Mouse (Mus musculus): ENCODE results near the gene Tenm3. TPM values are rescaled to one million over a fixed set of nuclear protein-coding genes. Genes with fewer than 3 reads are reported as not detected.

Gene Tenm3
- polyA plus RNA-seq, 1 experiment from 2014 or later: 4.7 TPM

DNA sequence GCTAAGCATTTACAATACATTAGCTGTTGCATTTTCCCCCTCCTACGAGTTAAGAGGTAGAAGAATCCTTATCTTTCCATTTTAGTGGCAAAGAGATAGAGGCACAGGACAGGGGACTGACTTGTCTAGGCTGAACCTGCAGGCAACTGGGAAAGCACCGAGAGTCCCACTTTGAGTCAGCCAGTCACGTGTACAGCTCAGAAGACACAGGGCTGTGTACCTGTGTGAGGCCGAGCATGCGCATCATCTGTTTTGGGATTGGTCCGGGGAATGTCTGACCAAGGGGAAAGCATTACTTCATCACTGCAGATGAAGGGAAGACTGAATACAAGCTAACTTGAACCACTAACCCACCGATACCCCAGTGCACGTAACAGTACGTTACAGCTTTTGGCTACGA lies 526.3 kb downstream of the Tenm3 start:
- H3K36me3 ChIP-seq (replicated peaks; ENCODE audit: insufficient read depth, low read length): no peaks in the 10 kb centered on the region
- no peak overlapping the region for H3K4me2 ChIP-seq (ENCODE audit: low read depth, low read length)
- H3K4me1 ChIP-seq (ENCODE audit: insufficient read depth): no peaks in the 10 kb centered on the region
- TF ChIP-seq EP300 (IDR thresholded peaks at IDR 0.05; ENCODE audit: low read depth) (no peak), CTCF (IDR thresholded peaks at IDR 0.05; ENCODE audit: low read depth) (no peak)
- no peak overlapping the region for H3K4me3 ChIP-seq (ENCODE audit: low read depth, low read length)
- DNase-seq (no peak), ATAC-seq (no peak)
- 88% methylated on average over 10 of the region's 10 CpGs for WGBS (ENCODE audit: insufficient replicate concordance)
- H3K27ac ChIP-seq (ENCODE audit: low read depth): no peak overlapping the region
- no peaks in the 10 kb centered on the region for H3K27me3 ChIP-seq (ENCODE audit: insufficient read depth, low read length)
- H3K9me3 ChIP-seq (ENCODE audit: low read length): no peaks in the 10 kb centered on the region
- H3K9ac ChIP-seq (replicated peaks): no peak overlapping the region

DNA sequence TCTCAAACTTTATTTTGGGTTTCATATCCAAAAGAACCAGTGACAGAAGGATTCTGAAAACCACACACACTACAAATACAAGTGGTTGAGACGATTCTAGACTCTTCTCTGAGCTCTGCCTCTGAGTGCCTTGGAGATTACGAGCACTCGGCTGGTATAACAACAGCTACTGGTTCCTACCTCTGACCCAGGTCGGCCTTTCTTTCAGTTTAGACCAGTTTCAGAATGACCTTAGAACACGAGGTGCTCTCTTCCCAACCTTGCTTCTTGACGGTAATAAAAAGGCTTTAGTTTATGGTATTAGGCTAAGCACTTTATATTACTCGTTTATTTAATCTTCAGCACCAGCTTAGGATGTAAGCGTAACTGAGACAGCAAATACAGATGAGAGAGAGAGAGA lies 528.1 kb downstream of the Tenm3 start:
- Histone ChIP-seq H3K9me3 (ENCODE audit: low read length) (no peaks in the 10 kb centered on the region), H3K27me3 (ENCODE audit: insufficient read depth, low read length) (no peaks in the 10 kb centered on the region), H3K9ac (replicated peaks) (no peak overlapping the region), H3K27ac (ENCODE audit: low read depth) (no peak overlapping the region), H3K36me3 (replicated peaks; ENCODE audit: insufficient read depth, low read length) (no peaks in the 10 kb centered on the region), H3K4me2 (ENCODE audit: low read depth, low read length) (no peak overlapping the region), H3K4me3 (ENCODE audit: low read depth, low read length) (no peak overlapping the region), H3K4me1 (ENCODE audit: insufficient read depth) (no peaks in the 10 kb centered on the region)
- no peak for ATAC-seq
- no peak for DNase-seq
- WGBS (ENCODE audit: insufficient replicate concordance): 73% methylated on average over 8 of the region's 8 CpGs
- TF ChIP-seq CTCF (IDR thresholded peaks at IDR 0.05; ENCODE audit: low read depth) (no peak), EP300 (IDR thresholded peaks at IDR 0.05; ENCODE audit: low read depth) (no peak)

DNA sequence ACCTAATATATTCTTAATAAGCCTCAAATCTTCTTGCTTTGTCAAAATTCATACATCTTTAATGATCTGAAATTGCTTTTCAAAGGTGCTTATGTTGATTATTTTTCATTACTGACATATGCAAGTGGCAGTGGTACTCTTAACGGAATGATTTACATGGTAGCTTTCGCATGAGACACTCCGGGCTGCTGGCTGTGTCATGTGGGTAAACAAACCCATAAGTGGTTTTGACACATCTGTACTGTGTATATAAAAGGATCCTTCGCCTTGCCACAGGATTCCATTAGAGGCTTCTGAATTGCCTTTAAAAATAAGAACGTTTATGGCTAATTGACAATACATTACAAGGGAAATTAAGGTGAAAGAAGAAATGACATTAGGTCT lies 529.8 kb downstream of the Tenm3 start:
- TF ChIP-seq EP300 (IDR thresholded peaks at IDR 0.05; ENCODE audit: low read depth): no peak
- no peak for TF ChIP-seq CTCF (IDR thresholded peaks at IDR 0.05; ENCODE audit: low read depth)

DNA sequence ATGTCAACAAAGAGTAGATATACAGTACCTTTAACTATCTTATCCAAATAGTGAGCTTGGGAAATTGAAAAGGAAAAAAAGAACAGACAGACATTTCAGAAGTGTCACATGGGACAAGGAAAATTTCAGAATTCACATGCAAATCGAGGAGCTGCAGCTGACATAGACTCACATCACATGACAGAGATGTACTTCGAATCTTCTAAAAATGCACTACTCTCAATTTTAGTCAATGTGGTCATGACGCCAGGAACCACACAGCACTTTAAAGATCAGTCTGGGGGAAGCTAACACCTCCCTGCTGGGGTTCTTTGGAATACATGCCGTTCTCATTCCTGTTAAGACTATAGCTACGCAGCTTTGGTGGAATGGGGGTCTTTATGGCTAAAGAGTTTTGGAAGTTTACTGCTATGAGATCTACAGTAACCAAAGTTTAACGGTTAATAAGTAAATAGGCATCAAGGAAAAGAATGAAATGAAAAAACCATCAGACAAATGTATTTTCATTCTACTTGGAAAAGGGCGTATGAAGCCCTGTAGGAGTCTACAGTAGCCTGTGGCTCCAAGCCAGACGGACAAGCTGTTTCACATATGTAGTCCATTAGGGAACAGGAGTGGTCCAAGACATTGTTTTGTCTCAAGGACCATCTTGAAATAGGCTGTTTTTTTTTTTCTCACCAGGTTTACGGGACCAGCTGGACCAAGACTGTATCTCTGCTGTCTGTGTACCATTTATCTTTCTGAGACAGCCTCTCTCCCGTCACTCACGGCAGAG lies 530.4 kb downstream of the Tenm3 start:
- no peak for TF ChIP-seq CTCF (IDR thresholded peaks at IDR 0.05; ENCODE audit: low read depth)
- TF ChIP-seq EP300 (IDR thresholded peaks at IDR 0.05; ENCODE audit: low read depth): no peak
- Histone ChIP-seq H3K4me2 (ENCODE audit: low read depth, low read length) (no peak overlapping the region), H3K27me3 (ENCODE audit: insufficient read depth, low read length) (no peaks in the 10 kb centered on the region), H3K9ac (replicated peaks) (no peak overlapping the region), H3K9me3 (ENCODE audit: low read length) (no peaks in the 10 kb centered on the region), H3K4me1 (ENCODE audit: insufficient read depth) (no peaks in the 10 kb centered on the region), H3K36me3 (replicated peaks; ENCODE audit: insufficient read depth, low read length) (no peaks in the 10 kb centered on the region), H3K27ac (ENCODE audit: low read depth) (no peak overlapping the region), H3K4me3 (ENCODE audit: low read depth, low read length) (no peak overlapping the region)
- WGBS (ENCODE audit: insufficient replicate concordance): 79% methylated on average over 11 of the region's 11 CpGs
- ATAC-seq (no peak), DNase-seq (no peak)

More for the DNA sequence above, 529.8 kb downstream of the Tenm3 start:
- Histone ChIP-seq H3K4me1 (ENCODE audit: insufficient read depth) (no peaks in the 10 kb centered on the region), H3K9me3 (ENCODE audit: low read length) (no peaks in the 10 kb centered on the region), H3K9ac (replicated peaks) (no peak overlapping the region), H3K4me3 (ENCODE audit: low read depth, low read length) (no peak overlapping the region), H3K27ac (ENCODE audit: low read depth) (no peak overlapping the region), H3K27me3 (ENCODE audit: insufficient read depth, low read length) (no peaks in the 10 kb centered on the region), H3K4me2 (ENCODE audit: low read depth, low read length) (no peak overlapping the region), H3K36me3 (replicated peaks; ENCODE audit: insufficient read depth, low read length) (no peaks in the 10 kb centered on the region)
- no peak for DNase-seq
- WGBS (ENCODE audit: insufficient replicate concordance): 78% methylated on average over 5 of the region's 5 CpGs
- ATAC-seq: no peak

DNA sequence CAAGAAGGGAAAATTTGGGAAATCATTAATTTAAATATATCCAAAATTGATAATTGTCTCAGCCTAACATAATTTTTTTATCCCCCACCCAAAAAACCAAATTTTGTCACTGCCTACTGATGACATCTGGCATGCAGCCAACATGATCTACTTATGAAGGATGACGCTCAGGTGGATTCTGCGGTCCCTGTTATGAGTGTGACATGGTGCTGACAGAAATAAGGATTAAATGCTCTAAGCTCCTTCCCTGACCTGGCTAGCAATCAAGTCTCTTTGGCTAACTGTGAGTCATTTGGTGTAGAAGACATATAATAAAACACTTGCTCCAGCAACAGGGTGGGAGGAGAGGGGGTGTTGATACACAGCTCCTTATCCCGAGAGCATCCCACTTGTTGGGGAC lies 532.0 kb downstream of the Tenm3 start:
- H3K27me3 ChIP-seq (ENCODE audit: insufficient read depth, low read length): no peaks in the 10 kb centered on the region
- no peaks in the 10 kb centered on the region for H3K4me1 ChIP-seq (ENCODE audit: insufficient read depth)
- H3K36me3 ChIP-seq (replicated peaks; ENCODE audit: insufficient read depth, low read length): 0 out of 2 replicates have a peak, but pooled peaks cover 2% of the 10 kb centered on the region
- no peaks in the 10 kb centered on the region for H3K9me3 ChIP-seq (ENCODE audit: low read length)
- no peak for ATAC-seq
- no peak overlapping the region for H3K4me3 ChIP-seq (ENCODE audit: low read depth, low read length)
- no peak overlapping the region for H3K27ac ChIP-seq (ENCODE audit: low read depth)
- TF ChIP-seq CTCF (IDR thresholded peaks at IDR 0.05; ENCODE audit: low read depth) (no peak), EP300 (IDR thresholded peaks at IDR 0.05; ENCODE audit: low read depth) (no peak)
- no peak overlapping the region for H3K4me2 ChIP-seq (ENCODE audit: low read depth, low read length)
- DNase-seq: no peak
- WGBS (ENCODE audit: insufficient replicate concordance): 83% methylated on average over 3 of the region's 3 CpGs
- no peak overlapping the region for H3K9ac ChIP-seq (replicated peaks)

DNA sequence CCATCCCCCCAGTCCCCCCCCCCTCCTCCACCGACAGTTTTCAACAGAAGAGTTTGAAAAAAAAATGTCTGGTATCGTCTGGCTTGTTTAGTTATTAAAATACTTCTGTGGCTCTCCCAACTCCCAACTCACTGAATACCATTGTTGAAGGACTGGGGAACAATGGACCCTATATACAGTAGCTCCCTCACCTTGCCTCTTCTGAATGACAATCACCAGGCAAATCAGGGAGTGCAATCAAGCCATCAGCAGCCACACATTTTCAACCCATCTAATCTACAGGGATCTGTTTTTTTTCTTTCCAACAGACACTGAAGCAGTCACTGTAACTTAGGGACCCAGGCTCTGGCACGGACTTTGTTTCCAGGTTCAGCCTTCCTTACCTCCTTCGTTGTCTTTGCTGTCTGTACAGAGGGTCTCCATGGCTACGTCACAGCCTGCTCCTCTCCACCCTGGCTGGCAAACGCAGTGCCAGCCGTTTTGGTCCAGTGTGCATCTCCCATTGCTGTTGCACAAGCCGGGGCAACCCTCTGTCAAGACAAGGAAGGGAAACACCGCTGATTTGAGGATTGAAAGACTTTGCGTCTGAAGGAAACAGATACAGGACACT lies 533.4 kb downstream of the Tenm3 start:
- 62% methylated on average over 10 of the region's 10 CpGs for WGBS (ENCODE audit: insufficient replicate concordance)
- Histone ChIP-seq H3K4me2 (ENCODE audit: low read depth, low read length) (no peak overlapping the region), H3K36me3 (replicated peaks; ENCODE audit: insufficient read depth, low read length) (0 out of 2 replicates have a peak, but pooled peaks cover 2% of the 10 kb centered on the region), H3K4me1 (ENCODE audit: insufficient read depth) (no peaks in the 10 kb centered on the region), H3K9me3 (ENCODE audit: low read length) (no peaks in the 10 kb centered on the region), H3K9ac (replicated peaks) (no peak overlapping the region), H3K4me3 (ENCODE audit: low read depth, low read length) (no peak overlapping the region), H3K27ac (ENCODE audit: low read depth) (no peak overlapping the region), H3K27me3 (ENCODE audit: insufficient read depth, low read length) (no peaks in the 10 kb centered on the region)
- no peak for ATAC-seq
- no peak for DNase-seq
- TF ChIP-seq CTCF (IDR thresholded peaks at IDR 0.05; ENCODE audit: low read depth): no peak
- TF ChIP-seq EP300 (IDR thresholded peaks at IDR 0.05; ENCODE audit: low read depth): no peak

Data from liver, postnatal 0 days (tissue).